Mouse (Mus musculus) cerebellum, adult 8-10 months (tissue): Measurements from ENCODE around the gene Katnb1.
A peak's percentile ranks its signal among the peaks of the same experiment; 100 is the strongest.

Source experiments
- DNase-seq: peaks from one replicate; pipeline ENCODE4 v3.0.0; 2022

Gene Katnb1

GRCm38 (mm10) chr8:95080381-95081341 is at the start of gene Katnb1:
Katnb1 (plus strand) TSS chr8:95081186.
- peak; percentile 98 for DNase-seq

- no peak for DNase-seq
Measured at GRCm38 (mm10) chr8:95037106-95037925, 43.7 kb upstream of the Katnb1 start.

GRCm38 (mm10) chr8:95041883-95042784 is 38.9 kb upstream of the Katnb1 start:
- DNase-seq: no peak

- no peak for DNase-seq
Measured at GRCm38 (mm10) chr8:95044811-95045210, 36.2 kb upstream of the Katnb1 start.

GRCm38 (mm10) chr8:95046982-95047381 is 34.0 kb upstream of the Katnb1 start:
- no peak for DNase-seq

- no peak for DNase-seq
Measured at GRCm38 (mm10) chr8:95047884-95048680, 32.9 kb upstream of the Katnb1 start.

- DNase-seq: no peak
Measured at GRCm38 (mm10) chr8:95049636-95050035, 31.4 kb upstream of the Katnb1 start.

GRCm38 (mm10) chr8:95054438-95054837 is 26.5 kb upstream of the Katnb1 start:
- DNase-seq: no peak

GRCm38 (mm10) chr8:95054927-95055510 is 26.0 kb upstream of the Katnb1 start, which contains the start of gene Drc7:
Drc7 (plus strand) TSS chr8:95055103.
- no peak for DNase-seq

GRCm38 (mm10) chr8:95056414-95056813 is 24.6 kb upstream of the Katnb1 start:
- no peak for DNase-seq

- no peak for DNase-seq
Measured at GRCm38 (mm10) chr8:95058661-95059060, 22.3 kb upstream of the Katnb1 start.

- no peak for DNase-seq
Measured at GRCm38 (mm10) chr8:95059812-95060533, 21.0 kb upstream of the Katnb1 start.

GRCm38 (mm10) chr8:95064531-95064930 is 16.5 kb upstream of the Katnb1 start:
- DNase-seq: no peak

GRCm38 (mm10) chr8:95067582-95067981 is 13.4 kb upstream of the Katnb1 start:
- no peak for DNase-seq

GRCm38 (mm10) chr8:95075504-95075903 is 5.5 kb upstream of the Katnb1 start:
- DNase-seq: no peak

GRCm38 (mm10) chr8:95076151-95076550 is 4.8 kb upstream of the Katnb1 start:
- DNase-seq: peak; percentile 68

GRCm38 (mm10) chr8:95078055-95078454 is 2.9 kb upstream of the Katnb1 start:
- DNase-seq: peak; percentile 54

GRCm38 (mm10) chr8:95079305-95079704 is 1.7 kb upstream of the Katnb1 start:
- no peak for DNase-seq

GRCm38 (mm10) chr8:95081650-95082049 is 664 bp downstream of the Katnb1 start:
- DNase-seq: no peak

GRCm38 (mm10) chr8:95084261-95084660 is 3.3 kb downstream of the Katnb1 start:
- no peak for DNase-seq
